Mouse (Mus musculus) stomach, postnatal 0 days (tissue): ENCODE measurements around the gene Arhgef2. TPM values are rescaled to one million over a fixed set of nuclear protein-coding genes. Genes with fewer than 3 reads are reported as not detected.

Experiments
- ATAC-seq: fragments of 200-750 bp; cut with Nextera tagmentation; 2 replicates; pipeline ENCODE4 v1.8.0; 2017; ENCODE audit not compliant: low FRiP score, low TSS enrichment
- DNase-seq: peaks from one replicate; pipeline ENCODE4 v3.0.0-alpha.2; 2016; ENCODE audit warnings: low spot score
- H3K27ac ChIP-seq: fragments of 300-500 bp; sonication (generic); replicated peaks from 2 replicates; pipeline ENCODE4 v1.5.1; 2014; ENCODE audit warnings: mild to moderate bottlenecking, control low read depth
- H3K27me3 ChIP-seq: fragments of 300-500 bp; sonication (generic); 2 replicates; pipeline ENCODE4 v1.6.1; 2014; ENCODE audit warnings: low read length; ENCODE audit not compliant: control insufficient read depth, insufficient read depth
- H3K36me3 ChIP-seq: fragments of 300-500 bp; sonication (generic); 2 replicates; pipeline ENCODE4 v1.6.1; 2014; ENCODE audit warnings: low read length, mixed read lengths; ENCODE audit not compliant: control insufficient read depth, insufficient read depth
- H3K4me1 ChIP-seq: fragments of 300-500 bp; sonication (generic); replicated peaks from 2 replicates; pipeline ENCODE4 v1.6.1; 2014; ENCODE audit warnings: antibody characterized with exemption; ENCODE audit not compliant: control insufficient read depth, insufficient read depth
- H3K4me2 ChIP-seq: fragments of 300-500 bp; sonication (generic); replicated peaks from 2 replicates; pipeline ENCODE4 v1.6.1; 2014; ENCODE audit warnings: low read depth, mild to moderate bottlenecking, control low read depth, moderate library complexity
- H3K4me3 ChIP-seq: fragments of 300-500 bp; sonication (generic); 2 replicates; pipeline ENCODE4 v1.5.1; 2014; ENCODE audit warnings: low read depth, low read length, control low read depth
- H3K9ac ChIP-seq: fragments of 300-500 bp; sonication (generic); 2 replicates; pipeline ENCODE4 v1.6.1; 2014; ENCODE audit warnings: mild to moderate bottlenecking, low read length, control low read depth, mixed read lengths
- H3K9me3 ChIP-seq: fragments of 300-500 bp; sonication (generic); 2 replicates; pipeline ENCODE4 v1.6.1; 2016; ENCODE audit warnings: low read length; ENCODE audit not compliant: control insufficient read depth
- CTCF ChIP-seq: IDR thresholded peaks from 2 replicates; pipeline ENCODE4 v1.5.1; 2016; ENCODE audit warnings: antibody characterized with exemption, low read depth, mild to moderate bottlenecking, moderate library complexity
- EP300 ChIP-seq: optimal IDR thresholded peaks from 2 replicates; pipeline ENCODE3; 2016; ENCODE audit warnings: antibody characterized with exemption
- WGBS: fragments of 180-500 bp; shearing (Covaris S2); extraction: QIAGEN DNeasy Blood & Tissue Kit; methylation state at CpG from one replicate; pipeline ENCODE4 v1.1.7; 2014; 5-methylcytosine and 5-hydroxymethylcytosine counted together
- polyA plus RNA-seq: library from polyadenylated mRNA; unstranded; fragments of >200 nt; fragmentation: Nextera tagmentation; extraction: Ambion mirVana; gene quantifications from 2 replicates; pipeline ENCODE4 v1.2.1, GENCODE M21; 2015

Arhgef2 gene
- polyA plus RNA-seq, 1 experiment from 2014 or later = 29.0 TPM

- H3K4me3 ChIP-seq = no peak overlapping the region
- DNase-seq (no peak), ATAC-seq (no peak)
- peak overlapping the region; percentile 97 for H3K27ac ChIP-seq
- H3K9me3 ChIP-seq = no peaks in the 10 kb centered on the region
- no peak for TF ChIP-seq EP300
- no peak for TF ChIP-seq CTCF
- H3K4me2 ChIP-seq = no peak overlapping the region
- no peaks in the 10 kb centered on the region for H3K27me3 ChIP-seq
- no peaks in the 10 kb centered on the region; the same call in 1 of the 2 replicates for H3K36me3 ChIP-seq
- H3K4me1 ChIP-seq = peaks cover 5% of the 10 kb centered on the region; the same call in 1 of the 2 replicates
- 80% methylated on average over 7 of the region's 7 CpGs for WGBS
- no peak overlapping the region for H3K9ac ChIP-seq
These were observed 19.8 kb downstream of the Arhgef2 start for GRCm38 (mm10) chr3:88625531-88625930.

GRCm38 (mm10) chr3:88626316-88626715 is 20.6 kb downstream of the Arhgef2 start:
- Histone ChIP-seq H3K9ac (no peak overlapping the region), H3K4me1 (peaks cover 5% of the 10 kb centered on the region; the same call in 1 of the 2 replicates), H3K27me3 (no peaks in the 10 kb centered on the region), H3K4me3 (no peak overlapping the region), H3K4me2 (no peak overlapping the region), H3K36me3 (no peaks in the 10 kb centered on the region; the same call in 1 of the 2 replicates), H3K27ac (no peak overlapping the region), H3K9me3 (no peaks in the 10 kb centered on the region)
- TF ChIP-seq EP300 (no peak), CTCF (no peak)
- DNase-seq = no peak
- ATAC-seq = no peak
- WGBS = 65% methylated on average over 7 of the region's 7 CpGs

- no peaks in the 10 kb centered on the region for H3K9me3 ChIP-seq
- H3K9ac ChIP-seq = no peak overlapping the region
- H3K4me3 ChIP-seq = no peak overlapping the region
- no peaks in the 10 kb centered on the region; the same call in 1 of the 2 replicates for H3K36me3 ChIP-seq
- no peak for ATAC-seq
- H3K4me1 ChIP-seq = peaks cover 5% of the 10 kb centered on the region; the same call in 1 of the 2 replicates
- DNase-seq = no peak
- H3K27me3 ChIP-seq = no peaks in the 10 kb centered on the region
- no peak overlapping the region for H3K27ac ChIP-seq
- WGBS = 61% methylated on average over 4 of the region's 4 CpGs
- H3K4me2 ChIP-seq = no peak overlapping the region
- TF ChIP-seq EP300 = no peak
- no peak for TF ChIP-seq CTCF
These were observed 21.3 kb downstream of the Arhgef2 start for GRCm38 (mm10) chr3:88627114-88627513.

- Histone ChIP-seq H3K27me3 (no peaks in the 10 kb centered on the region), H3K9me3 (no peaks in the 10 kb centered on the region), H3K9ac (no peak overlapping the region), H3K4me2 (no peak overlapping the region), H3K36me3 (no peaks in the 10 kb centered on the region; the same call in 1 of the 2 replicates), H3K27ac (no peak overlapping the region), H3K4me1 (peaks cover 5% of the 10 kb centered on the region; the same call in 1 of the 2 replicates), H3K4me3 (no peak overlapping the region)
- WGBS = 92% methylated on average over 2 of the region's 2 CpGs
- no peak for TF ChIP-seq EP300
- no peak for TF ChIP-seq CTCF
- DNase-seq (no peak), ATAC-seq (no peak)
These were observed 21.8 kb downstream of the Arhgef2 start for GRCm38 (mm10) chr3:88627535-88627934.

GRCm38 (mm10) chr3:88628766-88629165 is 23.0 kb downstream of the Arhgef2 start:
- no peak overlapping the region for H3K4me3 ChIP-seq
- H3K27me3 ChIP-seq = no peaks in the 10 kb centered on the region
- H3K9ac ChIP-seq = no peak overlapping the region
- TF ChIP-seq CTCF (no peak), EP300 (no peak)
- H3K4me2 ChIP-seq = no peak overlapping the region
- H3K36me3 ChIP-seq = peaks cover 8% of the 10 kb centered on the region
- no peak overlapping the region for H3K27ac ChIP-seq
- no peak for DNase-seq
- H3K4me1 ChIP-seq = peaks cover 5% of the 10 kb centered on the region; the same call in 1 of the 2 replicates
- H3K9me3 ChIP-seq = no peaks in the 10 kb centered on the region
- 57% methylated on average over 4 of the region's 4 CpGs for WGBS
- no peak for ATAC-seq

GRCm38 (mm10) chr3:88629244-88629643 is 23.5 kb downstream of the Arhgef2 start:
- H3K4me2 ChIP-seq = no peak overlapping the region
- TF ChIP-seq CTCF = no peak
- TF ChIP-seq EP300 = no peak
- no peak overlapping the region for H3K4me3 ChIP-seq
- H3K9me3 ChIP-seq = no peaks in the 10 kb centered on the region
- H3K9ac ChIP-seq = no peak overlapping the region
- ATAC-seq (no peak), DNase-seq (no peak)
- no peaks in the 10 kb centered on the region for H3K27me3 ChIP-seq
- peaks cover 8% of the 10 kb centered on the region for H3K36me3 ChIP-seq
- H3K4me1 ChIP-seq = peaks cover 5% of the 10 kb centered on the region; the same call in 1 of the 2 replicates
- H3K27ac ChIP-seq = no peak overlapping the region
- 79% methylated on average over 13 of the region's 13 CpGs for WGBS
